Mouse (Mus musculus): ENCODE data around the gene Rem1.

Rem1 gene

DNA sequence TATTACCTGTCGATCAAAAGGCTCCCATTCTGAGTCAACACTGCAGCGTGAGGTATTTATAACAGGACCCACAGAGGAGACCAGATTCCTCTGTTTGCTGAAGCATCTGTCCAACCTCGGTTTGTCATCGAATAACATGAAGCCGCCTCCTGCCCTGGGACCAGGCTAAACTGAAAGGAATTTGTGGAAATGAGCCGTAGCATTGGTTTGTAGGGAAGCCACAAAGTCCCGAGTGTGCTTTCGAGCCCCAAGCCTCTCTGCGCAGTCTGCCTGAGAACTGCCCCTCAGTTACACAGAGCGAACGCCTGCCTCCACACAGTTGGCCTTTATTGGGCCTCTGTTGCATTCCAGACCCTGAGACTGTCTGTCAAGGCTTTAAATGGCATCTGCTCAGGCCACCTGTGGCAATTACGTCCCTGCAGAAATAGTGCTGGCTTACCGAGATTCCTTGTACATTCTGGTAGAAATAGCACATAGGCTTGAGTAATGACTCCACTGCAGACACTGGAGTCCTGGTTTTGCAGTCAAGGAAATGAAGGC, 48.6 kb downstream of the Rem1 start:
- DNase-seq (ENCODE audit: low read depth, low spot score), result no peak

DNA sequence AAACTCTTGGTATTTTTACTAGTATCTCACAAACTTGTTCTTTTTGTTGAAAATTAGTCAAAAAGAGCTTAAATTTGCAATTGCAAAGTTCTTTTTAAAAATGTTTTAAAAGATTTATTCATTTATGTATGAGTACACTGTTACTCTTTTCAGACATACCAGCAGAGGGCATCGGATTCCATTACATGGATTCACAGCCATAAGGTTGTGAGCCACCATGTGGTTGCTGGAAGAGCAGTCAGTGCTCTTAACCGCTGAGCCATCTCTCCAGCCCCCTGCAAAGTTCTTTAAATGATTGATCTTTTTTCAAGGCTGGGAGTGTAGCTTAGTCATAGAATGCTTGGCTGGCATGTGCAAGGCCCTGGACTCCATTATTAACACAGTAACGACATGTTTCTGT, 51.6 kb downstream of the Rem1 start:
- no peak for DNase-seq (ENCODE audit: low read depth, low spot score)

DNA sequence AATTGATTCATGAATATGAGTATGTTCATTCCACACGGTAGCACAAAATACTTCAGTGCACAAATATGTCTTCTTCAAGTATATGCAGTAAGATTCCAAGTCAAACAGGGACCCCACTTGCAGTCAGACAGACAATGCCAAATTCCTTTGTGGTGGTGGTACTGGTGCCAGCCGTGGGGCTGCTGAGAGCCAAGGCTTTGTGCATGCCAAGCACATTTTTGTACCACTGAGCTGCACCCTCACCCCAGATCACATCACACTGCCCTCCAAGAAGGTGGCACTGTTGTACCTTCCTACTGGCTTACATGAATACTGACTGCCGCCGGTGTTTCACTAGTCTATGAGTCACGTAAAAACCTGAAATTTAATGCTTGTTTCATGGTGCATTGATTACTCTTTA, 52.2 kb downstream of the Rem1 start:
- no peak for DNase-seq (ENCODE audit: low read depth, low spot score)

DNA sequence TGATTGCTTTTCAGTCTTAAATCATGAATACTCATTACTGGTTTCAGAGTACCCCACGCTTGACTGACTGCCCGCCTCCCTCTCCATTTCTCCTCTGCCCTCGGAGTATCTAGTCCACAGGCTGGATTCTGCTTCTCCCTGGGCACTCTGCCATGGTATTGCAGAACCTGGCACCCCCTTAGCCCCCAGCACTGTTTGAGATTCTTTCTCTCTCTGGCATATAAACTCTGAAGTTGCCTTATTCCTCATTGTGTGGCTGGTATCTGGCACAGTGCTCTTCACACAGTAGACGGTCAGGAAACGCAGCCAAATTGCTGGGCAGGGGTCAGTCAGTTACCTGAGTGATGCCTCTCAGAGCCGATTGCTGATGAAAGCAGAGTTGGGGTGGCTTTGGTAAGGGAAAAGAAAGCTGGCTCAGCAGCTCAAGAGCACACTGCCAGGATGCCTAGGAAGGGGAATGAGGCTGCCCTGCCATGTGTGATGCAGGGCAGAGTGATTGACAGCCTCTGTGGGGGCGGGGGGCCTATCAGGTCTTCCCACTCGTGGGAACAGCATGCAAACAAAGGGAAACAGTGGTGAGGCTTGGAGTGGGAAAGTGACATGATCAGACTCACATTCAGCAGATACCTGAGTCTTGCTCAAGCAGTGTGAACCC, 53.1 kb downstream of the Rem1 start:
- no peak for DNase-seq (ENCODE audit: low read depth, low spot score)

DNA sequence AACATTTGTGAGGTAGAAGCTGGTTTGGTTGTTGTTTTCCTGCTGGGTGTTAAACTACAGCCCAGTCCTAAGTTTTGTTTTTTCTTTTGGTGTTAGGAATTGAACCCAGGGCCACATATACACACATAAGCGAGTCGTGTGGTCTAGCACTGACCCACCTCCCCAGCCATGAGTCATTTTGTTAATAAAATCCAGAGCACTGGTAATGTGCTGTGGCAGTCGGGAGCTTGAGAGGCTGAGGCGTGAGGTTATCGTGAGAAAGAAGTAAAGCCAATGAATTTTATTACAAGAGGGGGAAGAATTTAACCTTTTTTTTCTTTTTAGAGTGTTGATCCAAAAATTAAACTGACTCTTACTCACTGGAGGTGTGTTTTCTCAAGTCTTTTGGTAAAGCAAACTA, 56.3 kb downstream of the Rem1 start:
- DNase-seq (ENCODE audit: low read depth, low spot score), result no peak
